Mouse (Mus musculus): ENCODE measurements around the gene Gm28374.
A peak's percentile ranks its signal among the peaks of the same experiment; 100 is the strongest.

Gm28374 gene

DNA sequence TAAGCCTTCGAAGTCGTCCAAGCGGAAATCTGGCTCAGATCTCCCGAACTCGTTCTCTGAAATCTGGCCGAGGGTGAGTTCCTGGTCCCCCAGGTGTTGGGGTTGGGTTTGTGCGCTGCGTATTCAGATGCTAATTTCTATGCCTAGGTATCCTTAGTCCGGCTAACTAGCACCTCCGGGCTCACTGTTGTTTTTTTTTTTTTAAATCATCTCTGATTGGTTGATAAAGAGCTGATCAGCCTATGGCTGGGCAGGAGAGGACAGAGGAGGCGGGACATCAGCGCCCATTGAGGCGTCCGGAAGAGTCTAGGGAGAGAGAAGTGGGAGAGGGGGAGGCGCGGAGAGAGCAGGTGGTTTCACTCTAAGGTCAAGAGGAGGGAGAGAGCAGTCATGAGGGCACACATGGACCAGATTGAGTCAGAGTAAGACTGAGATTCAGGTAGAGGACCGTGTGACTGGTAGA lies 3.4 kb upstream of the Gm28374 start:
- peak; percentile 94 for DNase-seq (ENCODE audit: low read depth, low spot score)

DNA sequence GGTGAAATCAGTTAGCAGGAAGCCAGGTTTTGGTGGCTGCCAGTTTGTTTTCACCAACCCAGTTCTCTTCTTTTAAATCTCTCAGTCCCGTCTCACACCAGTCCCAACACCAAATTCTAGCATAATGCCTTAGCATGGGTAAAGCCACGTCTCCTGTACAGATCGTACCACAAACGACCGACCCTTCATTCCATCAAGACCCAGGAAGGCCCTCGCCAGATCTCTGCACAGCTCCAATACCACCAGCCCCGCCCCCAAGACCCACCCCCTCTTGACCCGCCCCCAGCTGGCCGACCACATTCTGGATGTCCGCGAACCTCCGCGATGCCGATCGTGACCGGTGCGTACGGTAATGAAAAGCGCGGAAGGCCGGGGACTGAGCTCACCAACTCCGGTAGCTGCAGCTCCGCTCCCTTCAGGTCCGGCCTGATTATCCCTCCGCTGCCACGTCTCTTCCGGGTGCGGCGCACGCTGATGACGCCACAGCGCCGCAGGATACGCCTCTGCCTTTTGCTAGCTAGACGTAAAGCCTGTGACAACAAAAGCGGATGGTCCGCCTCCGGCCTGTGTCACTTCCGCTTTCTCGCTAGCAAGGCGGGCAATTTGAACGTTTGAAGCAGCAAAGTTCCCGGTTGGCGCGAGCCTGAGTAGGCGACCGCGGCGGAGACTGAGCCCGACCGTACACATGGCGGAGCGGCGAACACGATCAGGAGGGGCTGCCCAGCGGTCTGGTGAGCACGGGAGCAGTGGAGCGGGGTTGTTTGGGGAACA lies 2.6 kb upstream of the Gm28374 start, which contains the start of the genes Zfpl1 and Cdca5:
Zfpl1 (minus strand) TSS at position 479 of the 771 bp plus-strand sequence.
Cdca5 (plus strand) TSS at position 506 of the 771 bp plus-strand sequence.
- DNase-seq (ENCODE audit: low read depth, low spot score) = peak; percentile 98

DNA sequence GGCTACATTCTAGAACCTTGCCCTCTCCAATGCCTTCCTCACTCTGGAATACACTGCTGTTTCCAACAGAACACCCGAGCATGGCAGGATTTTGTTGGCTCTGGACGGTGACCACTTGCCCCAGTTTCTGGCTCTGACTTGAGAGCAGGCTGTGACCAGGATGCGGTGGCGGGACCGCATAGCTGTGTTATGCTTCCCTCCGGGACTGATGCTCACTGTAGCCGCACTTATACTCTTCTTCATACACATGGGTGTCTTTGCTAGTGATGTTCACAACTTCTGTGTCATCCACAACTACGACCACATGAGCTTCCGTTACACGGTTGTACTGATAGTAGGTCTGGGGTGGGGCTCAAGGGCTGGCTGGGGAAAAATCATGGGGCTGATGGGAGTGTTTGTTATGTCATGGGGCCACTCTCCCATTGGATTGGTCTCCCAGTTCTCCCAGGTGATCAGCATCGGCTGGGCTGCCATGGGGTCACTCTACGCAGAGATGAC lies 2.0 kb downstream of the Gm28374 start, which contains the start of gene Tmem262:
Tmem262 (plus strand) TSS at position 51 of the 498 bp plus-strand sequence.
- no peak for DNase-seq (ENCODE audit: low read depth, low spot score)

DNA sequence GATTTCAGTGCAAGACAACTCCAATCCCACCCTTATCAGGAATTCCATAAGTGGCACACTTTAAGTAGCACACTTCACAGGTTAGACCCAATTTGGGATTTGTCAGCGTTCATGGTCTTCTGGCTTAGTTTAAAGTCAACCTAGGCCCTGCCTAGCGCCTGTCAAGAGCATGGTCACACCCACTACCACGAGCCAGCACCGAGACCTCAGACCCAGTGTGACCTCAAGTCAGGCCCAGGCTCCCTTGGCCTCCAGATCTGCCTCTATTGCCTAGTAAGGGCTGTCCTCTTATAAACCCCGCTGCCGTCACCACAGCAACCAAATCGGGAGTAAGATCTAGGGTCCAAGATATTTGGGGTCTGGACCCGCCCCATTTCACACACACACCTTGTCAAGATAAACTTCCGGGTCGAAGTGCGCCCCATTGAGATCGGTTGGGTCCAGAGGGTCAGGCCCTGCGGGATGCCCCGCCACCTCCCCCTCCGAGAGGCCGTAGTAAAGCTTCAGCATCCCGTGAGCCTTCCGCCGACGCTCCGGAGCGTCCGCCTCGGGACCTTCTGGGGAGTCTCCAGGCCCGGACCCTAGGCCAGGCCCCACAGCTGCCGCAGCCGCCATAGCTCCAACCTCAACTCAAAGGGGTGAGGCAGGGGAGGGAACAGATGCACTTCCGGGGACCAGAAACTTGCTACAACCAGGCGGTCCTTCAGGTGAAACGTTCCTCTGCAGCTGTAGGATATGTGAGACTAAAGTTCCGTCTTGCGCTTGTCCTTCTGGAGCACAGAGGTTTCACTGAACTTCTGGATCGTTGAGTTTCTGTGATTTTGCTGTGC lies 5.3 kb downstream of the Gm28374 start, which contains the start of gene Vps51:
Vps51 (minus strand) TSS at position 668 of the 830 bp plus-strand sequence.
- DNase-seq (ENCODE audit: low read depth, low spot score) = peak; percentile 97

DNA sequence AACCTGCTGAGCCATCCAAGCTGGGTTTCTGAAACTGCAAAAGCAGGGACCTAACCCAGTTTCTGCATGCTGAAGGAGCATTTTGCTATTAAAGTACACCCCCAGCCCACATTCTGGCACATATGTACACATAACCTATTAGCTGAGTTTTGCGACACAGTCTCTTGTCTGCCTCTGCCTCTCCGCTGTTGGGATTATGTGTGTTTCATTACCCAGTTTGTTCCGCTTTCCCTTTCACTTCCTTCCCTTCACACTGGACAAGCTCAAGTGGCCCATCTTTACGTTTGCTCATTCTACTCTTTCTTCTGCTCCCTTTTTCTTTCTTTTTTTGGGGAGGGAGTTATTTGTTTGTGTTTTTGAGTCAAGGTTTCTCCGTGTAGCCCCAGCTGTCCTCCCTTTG lies 8.2 kb downstream of the Gm28374 start:
- DNase-seq (ENCODE audit: low read depth, low spot score) = peak; percentile 85

- no peak for DNase-seq (ENCODE audit: low read depth, low spot score)
Measured at GRCm38 (mm10) chr19:6071261-6071660, 10.8 kb downstream of the Gm28374 start.

GRCm38 (mm10) chr19:6070571-6071250 lies 11.3 kb downstream of the Gm28374 start:
- DNase-seq (ENCODE audit: low read depth, low spot score) = no peak

GRCm38 (mm10) chr19:6069851-6070250 lies 12.2 kb downstream of the Gm28374 start:
- no peak for DNase-seq (ENCODE audit: low read depth, low spot score)

- no peak for DNase-seq (ENCODE audit: low read depth, low spot score)
Measured at GRCm38 (mm10) chr19:6068951-6069350, 13.1 kb downstream of the Gm28374 start.

DNA sequence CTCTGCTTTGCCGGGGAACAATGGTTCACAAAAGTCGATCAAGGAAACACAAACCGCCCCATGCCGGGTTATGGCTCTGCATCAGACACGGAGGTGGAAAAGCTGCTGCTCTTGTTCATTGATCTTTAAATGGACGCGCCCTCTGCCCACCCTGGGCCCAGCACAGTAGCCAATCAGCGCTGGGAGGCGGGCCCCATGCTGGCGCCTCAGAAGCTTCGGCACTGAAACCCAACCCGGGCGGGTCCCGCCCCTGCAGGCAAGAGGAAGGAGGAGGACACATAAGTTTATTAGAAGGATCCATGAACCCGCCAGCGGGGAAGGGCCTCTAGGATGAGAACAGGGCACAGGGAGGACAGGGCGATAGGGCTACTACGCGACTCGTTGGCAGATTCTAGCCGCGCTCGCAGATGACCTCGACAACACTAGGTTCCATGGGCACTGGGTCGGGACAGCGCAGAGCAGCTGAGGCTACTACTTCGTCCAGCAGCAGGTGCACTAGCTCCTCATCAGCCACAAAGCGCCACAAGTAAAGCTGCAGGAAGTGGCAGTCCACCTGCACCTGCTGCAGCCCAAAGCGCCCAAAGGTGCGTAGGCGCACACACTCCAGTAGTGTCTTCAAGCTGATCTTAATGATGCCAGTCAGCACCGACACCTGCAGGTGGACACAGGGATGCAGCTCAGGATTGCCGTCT lies 14.2 kb downstream of the Gm28374 start, which contains the start of gene Tm7sf2:
Tm7sf2 (minus strand) TSS at position 650 of the 692 bp plus-strand sequence.
- DNase-seq (ENCODE audit: low read depth, low spot score) = peak; percentile 96

- peak; percentile 92 for DNase-seq (ENCODE audit: low read depth, low spot score)
Measured at GRCm38 (mm10) chr19:6067011-6067723, 14.9 kb downstream of the Gm28374 start.

DNA sequence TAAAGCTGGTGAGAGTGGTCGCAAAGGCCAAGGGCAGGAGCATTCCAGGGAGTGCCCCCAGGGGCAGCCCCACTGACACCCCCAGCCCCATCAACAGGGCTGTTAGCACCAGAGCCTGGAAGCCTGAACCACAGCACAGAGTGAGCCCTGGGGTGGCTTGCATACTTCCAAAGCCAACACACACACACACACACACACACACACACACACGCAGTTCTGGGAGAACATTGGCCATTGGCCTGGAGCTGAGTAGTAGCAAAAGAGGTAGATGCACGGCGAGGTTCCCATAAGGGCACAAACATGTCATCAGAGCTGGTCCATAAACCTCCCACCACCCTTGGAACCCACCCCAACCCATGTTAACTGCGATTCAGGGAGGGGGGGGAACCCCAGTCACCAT lies 15.5 kb downstream of the Gm28374 start:
- no peak for DNase-seq (ENCODE audit: low read depth, low spot score)

DNA sequence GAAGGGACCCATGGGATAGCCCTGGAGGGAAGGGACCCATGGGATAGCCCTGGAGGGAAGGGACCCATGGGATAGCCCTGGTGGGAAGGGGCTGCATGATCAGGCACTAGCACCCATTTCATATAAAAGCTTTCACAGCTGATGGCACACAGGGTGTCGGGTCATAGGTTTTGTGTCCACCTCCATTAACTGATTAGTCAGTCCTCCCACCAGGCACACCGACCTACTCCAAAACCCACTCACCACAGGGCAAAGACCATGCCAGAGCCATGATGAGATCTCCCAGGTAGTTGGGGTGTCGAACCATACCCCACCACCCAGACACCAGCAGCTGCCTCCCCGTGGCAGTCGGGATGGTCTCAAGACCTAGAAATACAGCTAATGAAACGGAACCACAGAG lies 19.0 kb downstream of the Gm28374 start:
- no peak for DNase-seq (ENCODE audit: low read depth, low spot score)

DNA sequence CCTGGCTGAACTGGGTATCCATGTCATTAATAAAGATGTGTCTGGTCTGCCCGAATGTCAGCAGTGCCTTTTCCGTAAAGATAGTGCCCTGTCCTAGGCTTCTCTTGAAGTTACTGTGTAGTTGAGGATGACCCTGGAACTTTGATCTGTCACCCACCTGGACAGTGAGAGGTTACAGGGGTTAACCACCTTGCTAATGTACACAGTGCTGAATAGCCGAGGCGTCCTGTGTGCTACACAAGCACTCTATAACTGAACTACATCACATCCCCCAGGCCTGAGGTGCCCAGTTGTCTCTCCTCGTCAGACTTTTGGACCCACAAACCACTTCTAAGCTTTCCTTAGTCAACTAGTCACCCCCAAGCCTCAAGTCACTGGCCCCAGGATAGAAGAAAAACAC lies 19.6 kb downstream of the Gm28374 start:
- no peak for DNase-seq (ENCODE audit: low read depth, low spot score)

GRCm38 (mm10) chr19:6061641-6062302 lies 20.3 kb downstream of the Gm28374 start:
- peak; percentile 88 for DNase-seq (ENCODE audit: low read depth, low spot score)

GRCm38 (mm10) chr19:6061021-6061533 lies 21.0 kb downstream of the Gm28374 start, which contains the start of gene Znhit2:
TSS of gene Znhit2 (plus strand) at chr19:6061192.
- peak; percentile 95 for DNase-seq (ENCODE audit: low read depth, low spot score)

DNA sequence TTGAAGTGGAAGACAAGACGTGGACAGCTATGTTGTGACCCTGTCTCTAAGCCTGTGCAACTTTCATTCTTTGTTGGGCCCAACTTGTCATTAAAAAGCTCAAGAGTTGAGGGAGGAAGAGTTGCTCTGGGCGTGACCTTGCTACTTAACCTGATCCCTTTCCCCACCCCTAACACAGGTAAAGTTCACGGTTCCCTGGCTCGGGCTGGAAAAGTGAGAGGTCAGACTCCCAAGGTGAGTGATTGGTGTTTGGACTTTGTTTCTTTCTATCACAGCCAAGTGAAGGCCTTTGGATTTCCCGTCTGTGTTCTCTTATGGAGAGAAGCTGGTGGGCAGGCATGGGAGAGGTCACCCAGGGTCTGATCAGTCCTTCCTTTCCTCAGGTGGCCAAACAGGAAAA lies 23.1 kb downstream of the Gm28374 start:
- no peak for DNase-seq (ENCODE audit: low read depth, low spot score)

DNA sequence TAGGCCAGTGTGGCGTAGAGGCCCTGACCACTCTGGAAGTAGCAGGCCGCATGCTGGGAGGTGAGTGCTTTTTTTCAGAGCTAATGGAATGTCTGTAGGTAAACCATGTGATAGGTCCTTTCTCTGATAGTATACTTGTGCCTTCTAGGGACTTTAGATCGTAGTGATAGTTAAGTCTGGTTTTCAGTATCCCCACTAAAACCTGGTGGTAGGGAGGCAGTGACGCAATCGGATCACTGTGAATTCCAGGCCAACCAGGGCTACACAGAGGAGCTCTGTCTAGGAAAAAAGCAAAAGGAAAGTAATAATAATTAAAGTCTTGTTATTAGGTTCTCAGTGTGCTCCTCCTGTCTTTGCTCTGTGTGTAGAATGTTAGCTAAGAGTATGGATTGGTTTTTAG lies 23.5 kb downstream of the Gm28374 start:
- DNase-seq (ENCODE audit: low read depth, low spot score) = no peak
